Mouse (Mus musculus): ENCODE measurements at regions not wholly inside any gene's neighbourhood (a gene's known extent, or its start where the extent isn't known, plus 50 kb on each side); places are given as distances from the start of the nearest gene placed in this dataset.
"Not testable (repeated sequence)": the region's sequence is repeated elsewhere in the genome, so short reads cannot be mapped to it uniquely, and the experiment has no call there.

GRCm38 (mm10) chr12:92886394-92887075 lies 1037.6 kb upstream of the Sel1l start:
- not testable (repeated sequence) for DNase-seq (ENCODE audit: low spot score in 2 of 2)

DNA sequence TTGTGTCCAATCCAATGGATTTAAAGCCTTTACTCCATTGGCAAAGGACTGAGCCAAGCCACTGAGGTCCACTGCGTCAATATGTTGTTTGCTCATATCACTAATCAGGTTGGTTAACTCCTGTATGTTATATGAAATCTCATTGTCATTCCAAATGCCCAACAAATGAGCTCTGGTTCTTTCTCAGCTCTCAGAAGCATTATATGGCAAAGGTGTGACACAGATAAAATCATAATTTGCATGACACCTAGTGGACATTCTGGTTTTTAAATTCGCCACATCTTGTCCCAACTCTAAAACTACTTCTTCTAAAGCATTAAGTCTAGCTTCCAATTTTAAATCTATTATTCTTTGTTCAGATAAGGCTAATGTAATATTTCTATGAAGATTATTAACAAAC lies 1035.1 kb upstream of the Sel1l start:
- not testable (repeated sequence) for DNase-seq (ENCODE audit: low spot score in 2 of 2)

GRCm38 (mm10) chr12:92883091-92883490 lies 1034.1 kb upstream of the Sel1l start:
- DNase-seq (ENCODE audit: low spot score in 2 of 2), result not testable (repeated sequence)

GRCm38 (mm10) chr12:92882540-92882939 lies 1033.6 kb upstream of the Sel1l start:
- not testable (repeated sequence) for DNase-seq (ENCODE audit: low spot score in 2 of 2)

DNA sequence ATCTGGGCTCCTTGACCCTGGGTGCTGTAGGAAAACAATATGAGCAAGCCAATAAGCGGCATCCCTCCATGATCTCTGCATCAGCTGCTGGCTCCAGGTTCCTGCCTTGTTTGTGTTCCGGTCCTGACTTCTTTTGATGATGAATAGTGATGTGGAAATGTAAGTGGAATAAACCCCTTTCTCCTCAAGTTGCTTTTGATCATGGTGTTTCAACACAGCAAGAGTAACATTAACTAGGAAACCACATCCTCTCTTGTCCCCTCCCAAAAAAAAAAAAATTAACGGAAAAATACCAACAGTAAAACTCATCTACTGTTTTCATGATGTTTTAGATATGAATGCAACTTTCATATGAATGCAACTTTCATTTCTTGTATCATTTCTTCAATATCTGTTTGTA lies 1024.6 kb upstream of the Sel1l start:
- DNase-seq (ENCODE audit: low spot score in 2 of 2), result no peak

DNA sequence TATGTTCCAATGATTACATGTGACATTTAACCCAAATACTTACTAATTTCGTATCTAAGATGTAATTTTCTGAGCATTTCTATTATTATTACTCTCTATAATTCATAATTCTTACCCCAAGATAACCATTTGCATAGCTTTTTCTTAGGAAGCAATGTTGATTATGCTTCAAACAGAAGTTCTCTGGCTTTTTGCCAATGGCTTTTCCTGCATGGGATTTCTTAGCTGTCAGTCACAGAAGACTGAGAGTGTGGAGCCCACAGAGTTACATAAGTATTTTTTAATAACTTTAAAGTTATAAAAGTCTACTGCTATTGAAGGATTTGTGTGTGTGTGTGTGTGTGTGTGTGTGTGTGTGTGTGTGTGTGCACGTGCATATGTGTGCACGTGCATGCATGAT lies 1020.4 kb upstream of the Sel1l start:
- DNase-seq (ENCODE audit: low spot score in 2 of 2), result no peak

DNA sequence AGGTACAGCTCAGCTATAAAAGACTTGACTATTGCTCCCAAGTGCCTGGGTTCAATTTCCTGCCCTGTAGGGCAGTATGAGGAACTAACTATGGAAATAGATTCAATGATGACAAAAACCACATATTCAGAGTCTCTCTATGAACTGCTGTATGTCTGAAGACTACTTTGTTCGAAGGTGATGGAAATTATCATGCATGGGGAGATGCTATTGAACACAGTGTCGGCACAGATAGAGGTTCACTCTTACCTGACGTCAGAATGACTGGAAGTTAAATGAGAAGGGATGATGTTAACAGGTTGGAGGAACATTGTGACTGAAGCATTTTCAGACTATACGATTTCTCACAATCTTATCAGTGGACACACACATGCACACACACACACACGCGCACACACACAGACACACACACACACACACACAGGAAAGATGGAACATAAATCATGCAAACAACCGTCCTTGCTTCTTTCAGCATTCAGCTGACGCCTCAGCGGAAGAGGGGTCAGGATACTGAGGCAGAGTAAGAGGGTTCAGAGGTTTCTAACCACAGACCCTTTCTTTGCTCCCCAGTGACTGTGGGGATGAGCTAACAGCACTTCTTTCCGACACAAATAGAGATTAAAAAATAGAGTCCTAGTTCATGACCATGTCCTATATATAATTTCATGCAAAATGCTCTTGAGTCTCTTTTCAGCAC lies 974.3 kb upstream of the Sel1l start:
- no peak for DNase-seq (ENCODE audit: low spot score in 2 of 2)

GRCm38 (mm10) chr12:92818610-92819009 lies 969.7 kb upstream of the Sel1l start:
- DNase-seq (ENCODE audit: low spot score in 2 of 2), result no peak

GRCm38 (mm10) chr12:92801121-92801520 lies 952.2 kb upstream of the Sel1l start:
- no peak for DNase-seq (ENCODE audit: low spot score in 2 of 2)

DNA sequence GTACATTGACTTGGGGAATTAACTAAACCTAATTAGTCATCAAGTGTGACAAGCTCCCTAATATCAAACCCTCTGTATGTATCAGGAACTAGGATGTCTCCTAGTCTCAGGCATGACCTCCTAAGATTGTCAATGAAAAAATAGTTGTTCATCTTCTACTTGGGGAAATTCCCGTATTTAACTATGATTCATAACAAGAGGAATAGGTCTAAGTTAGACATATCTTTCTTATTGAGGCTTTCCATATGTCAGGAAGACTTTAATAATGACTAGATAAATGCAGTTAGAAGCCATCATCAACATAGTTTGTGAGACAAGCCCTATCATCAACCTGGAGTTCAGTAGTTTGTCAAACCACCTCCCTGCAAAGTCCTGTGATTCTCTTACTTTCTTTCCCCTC lies 934.4 kb upstream of the Sel1l start:
- no peak for DNase-seq (ENCODE audit: low spot score in 2 of 2)

GRCm38 (mm10) chr12:92779695-92780292 lies 930.8 kb upstream of the Sel1l start:
- DNase-seq (ENCODE audit: low spot score in 2 of 2), result no peak

- no peak for DNase-seq (ENCODE audit: low spot score in 2 of 2)
These were observed 926.7 kb upstream of the Sel1l start for GRCm38 (mm10) chr12:92775668-92776067.

- no peak for DNase-seq (ENCODE audit: low spot score in 2 of 2)
These were observed 899.6 kb upstream of the Sel1l start for GRCm38 (mm10) chr12:92748576-92748975.

DNA sequence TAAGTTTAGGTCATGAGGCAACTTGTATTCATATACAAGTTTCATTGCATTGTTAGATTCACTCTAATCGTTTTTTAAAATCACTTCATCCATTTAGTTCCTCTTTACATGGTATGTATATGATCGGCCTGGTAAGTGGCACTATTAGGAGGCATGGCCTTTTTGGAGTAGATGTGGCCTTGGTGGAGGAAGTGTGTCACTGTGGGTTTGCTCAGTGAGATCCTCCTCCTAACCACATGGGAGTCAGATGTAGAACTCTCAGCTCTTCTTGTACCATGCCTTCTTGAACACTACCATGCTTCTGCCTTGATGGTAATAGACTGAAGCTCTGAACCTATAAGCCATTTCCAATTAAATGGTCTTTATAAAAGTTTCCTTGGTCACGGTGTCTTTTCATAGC lies 891.9 kb upstream of the Sel1l start:
- DNase-seq (ENCODE audit: low spot score in 2 of 2), result no peak

DNA sequence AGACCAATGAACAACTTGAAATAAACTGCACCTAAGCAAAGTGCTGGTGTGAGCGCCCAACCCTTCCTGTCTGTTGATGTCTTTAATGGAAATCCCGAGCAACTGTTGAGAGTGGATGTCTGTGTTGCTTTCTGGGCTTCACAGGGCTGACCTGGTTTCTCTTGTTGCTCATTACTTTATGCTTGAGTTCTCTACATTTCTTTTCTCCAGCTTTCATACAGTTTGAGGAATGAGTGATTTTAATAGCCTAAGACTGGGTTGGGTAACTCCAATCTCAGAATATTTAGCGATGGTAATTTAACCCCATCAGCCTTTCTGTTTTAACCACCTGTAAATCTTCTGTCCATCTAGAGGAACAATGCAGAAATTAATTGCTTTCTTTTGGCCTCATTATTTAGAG lies 890.2 kb upstream of the Sel1l start:
- no peak for DNase-seq (ENCODE audit: low spot score in 2 of 2)

DNA sequence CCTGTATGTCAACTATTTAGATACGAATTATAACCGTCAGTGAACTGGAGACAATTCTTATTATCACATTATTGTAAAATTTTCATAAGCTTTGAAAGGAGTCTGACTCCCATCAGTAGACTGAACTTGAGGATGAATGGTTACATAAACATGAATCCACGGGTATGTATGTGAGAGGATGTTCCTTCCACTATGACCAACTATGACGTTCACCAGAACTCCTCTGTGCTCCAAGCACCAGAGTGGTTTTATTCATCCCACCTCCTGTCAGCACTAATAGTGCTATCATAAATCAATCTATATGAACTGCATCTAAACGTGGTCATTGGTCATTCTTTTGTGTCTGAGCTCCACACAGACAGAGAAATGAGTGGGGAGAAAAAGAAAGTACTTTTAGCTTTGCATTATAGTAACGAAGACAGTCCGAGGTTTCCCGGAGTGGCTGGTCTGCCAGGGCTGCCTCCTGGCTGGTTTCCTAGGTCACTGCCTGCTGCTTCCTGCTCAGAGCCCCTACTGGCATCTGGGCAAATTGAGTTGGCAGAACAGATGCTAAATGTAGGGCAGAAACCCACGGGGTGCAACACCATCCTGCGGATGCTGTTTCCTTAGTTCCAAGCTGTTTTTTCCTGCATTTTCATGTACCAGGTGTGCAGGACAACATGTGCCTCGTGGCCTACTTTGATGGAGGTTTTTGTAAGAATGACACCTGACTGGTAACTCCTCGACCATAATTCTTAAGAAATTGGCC lies 888.8 kb upstream of the Sel1l start:
- peak in 1 of 2 experiments; percentile 20 for DNase-seq (ENCODE audit: low spot score in 2 of 2)

DNA sequence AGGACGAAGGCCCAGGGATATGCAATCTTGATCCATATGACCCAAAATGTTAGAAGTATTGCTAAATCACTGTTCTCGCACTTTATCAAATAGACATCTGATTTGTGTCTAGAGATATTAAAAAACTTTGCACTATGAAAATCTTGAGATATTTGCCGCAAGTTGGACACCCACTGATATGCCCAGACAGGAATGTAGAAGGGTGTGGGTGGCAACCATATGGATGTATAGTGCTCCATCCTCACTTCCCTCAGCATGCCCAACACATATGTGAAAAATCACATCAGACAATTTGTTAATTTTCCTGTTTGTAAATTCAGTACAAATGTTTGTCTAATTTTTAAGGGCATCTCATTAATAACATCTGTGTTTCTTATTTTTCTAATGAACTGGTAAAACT lies 874.1 kb upstream of the Sel1l start:
- DNase-seq (ENCODE audit: low spot score in 2 of 2), result no peak

- DNase-seq (ENCODE audit: low spot score in 2 of 2), result no peak
These were observed 864.5 kb upstream of the Sel1l start for GRCm38 (mm10) chr12:92713415-92713814.

DNA sequence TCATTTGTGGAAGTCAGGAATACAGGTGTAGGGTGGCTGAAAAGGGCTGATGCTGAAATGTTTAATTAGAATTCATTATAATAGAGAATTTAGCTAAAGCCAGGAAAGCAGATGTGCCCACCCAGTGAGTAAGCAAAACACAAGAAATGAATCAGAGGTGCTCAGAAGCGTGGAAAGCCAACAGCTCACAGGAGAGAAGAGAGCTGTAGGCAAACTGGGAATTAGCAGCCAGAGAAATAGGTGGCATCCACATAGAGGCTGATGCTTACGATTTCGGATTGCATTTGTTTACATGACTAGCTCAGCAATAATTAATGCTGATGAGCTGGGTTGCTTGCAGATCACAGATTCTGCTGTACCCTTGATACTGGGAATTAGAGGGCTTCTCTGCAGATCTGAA lies 859.5 kb upstream of the Sel1l start:
- DNase-seq (ENCODE audit: low spot score in 2 of 2), result no peak

GRCm38 (mm10) chr12:92703731-92704130 lies 854.8 kb upstream of the Sel1l start:
- no peak for DNase-seq (ENCODE audit: low spot score in 2 of 2)

- DNase-seq (ENCODE audit: low spot score in 2 of 2), result no peak
These were observed 844.0 kb upstream of the Sel1l start for GRCm38 (mm10) chr12:92692956-92693355.

DNA sequence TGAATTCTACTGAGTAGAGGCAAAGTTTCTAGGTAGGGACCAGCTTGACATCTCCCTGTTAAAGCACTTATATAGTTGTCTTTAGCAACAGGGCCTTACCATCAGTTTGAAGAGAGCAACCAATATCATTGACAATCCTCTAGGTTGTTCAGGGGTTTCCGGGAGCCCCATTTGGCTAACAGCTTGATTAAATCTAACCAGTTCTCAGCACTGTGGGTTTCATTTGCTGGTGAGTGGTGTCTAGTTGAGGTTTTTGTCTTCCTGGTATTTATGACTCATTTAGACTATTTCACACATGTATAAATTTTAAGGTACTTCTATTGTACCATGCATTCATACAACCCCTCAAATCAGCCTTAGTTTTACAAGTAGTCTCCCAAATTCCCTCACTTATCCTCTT lies 823.4 kb upstream of the Sel1l start:
- DNase-seq (ENCODE audit: low spot score in 2 of 2), result no peak

Data from cerebellum, postnatal 4 days (tissue).